In the genomic region with DNA sequence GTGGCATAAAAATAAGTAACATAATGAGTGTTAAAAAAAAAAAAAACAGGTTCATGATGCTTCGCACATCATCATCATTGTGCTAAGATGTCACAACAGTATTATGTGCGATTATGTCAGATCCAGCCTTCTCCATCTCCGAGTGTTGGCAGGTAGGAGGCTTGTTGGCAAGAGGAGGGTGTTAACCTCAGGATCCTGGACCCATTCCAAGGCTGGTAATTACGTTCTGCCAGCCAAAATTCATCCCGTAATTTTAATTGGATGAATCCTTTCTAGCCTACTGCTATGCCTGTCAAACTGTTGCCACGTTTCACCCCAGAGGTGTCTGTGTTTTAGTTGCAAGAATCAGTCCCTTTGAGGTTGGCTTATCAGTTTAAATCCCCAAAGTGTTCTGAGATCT, we compare ENCODE assay signal across 12 mouse cellular contexts. TPM values are rescaled to one million over a fixed set of nuclear protein-coding genes. Genes with fewer than 3 reads are reported as not detected.
DNase-seq lines count a peak whose midpoint lies in the region; ATAC-seq and TF ChIP-seq lines count a peak whose summit lies in the region.
"Had no signal": no experiment of that assay in that cellular context is flagged by ENCODE, and none has a peak within 500 bp of the region (broad histone marks: within the 10 kb centered on the region; RNA-seq: fewer than 3 reads in every experiment).

No protein-coding gene starts in this region.

- no peak for TF ChIP-seq EP300 in heart, adult 2 months (IDR thresholded peaks at IDR 0.05; ENCODE audit: insufficient read depth, low read depth, low read length)

- no peaks in the 10 kb centered on the region for H3K36me3 ChIP-seq in hindbrain, embryonic 14.5 days (replicated peaks; ENCODE audit: control insufficient read depth, insufficient read depth)
- no peaks in the 10 kb centered on the region for H3K36me3 ChIP-seq in hindbrain, embryonic 10.5 days
- H3K36me3 ChIP-seq in heart, adult 2 months (ENCODE audit: control insufficient read depth, insufficient read depth, low read length): no peaks in the 10 kb centered on the region
- H3K36me3 ChIP-seq in liver, embryonic 12.5 days: no peaks in the 10 kb centered on the region

- no peaks in the 10 kb centered on the region for H3K9me3 ChIP-seq in hindbrain, embryonic 14.5 days (ENCODE audit: control insufficient read depth, low read length)
- H3K9me3 ChIP-seq in hindbrain, embryonic 10.5 days: no peaks in the 10 kb centered on the region
- no peaks in the 10 kb centered on the region for H3K9me3 ChIP-seq in liver, embryonic 12.5 days (replicated peaks)

- H3K9ac ChIP-seq in hindbrain, embryonic 14.5 days: no peak overlapping the region
- H3K9ac ChIP-seq in heart, adult 2 months (ENCODE audit: low read depth, low read length): no peak overlapping the region
- H3K9ac ChIP-seq in liver, embryonic 12.5 days: no peak overlapping the region

- H3K27me3 ChIP-seq in hindbrain, embryonic 14.5 days (ENCODE audit: control insufficient read depth, insufficient read depth, low read length): no peaks in the 10 kb centered on the region
- no peaks in the 10 kb centered on the region for H3K27me3 ChIP-seq in hindbrain, embryonic 10.5 days (ENCODE audit: insufficient read depth, poor library complexity, severe bottlenecking)
- no peaks in the 10 kb centered on the region for H3K27me3 ChIP-seq in heart, adult 2 months (ENCODE audit: control insufficient read depth, insufficient read depth, low read length)
- H3K27me3 ChIP-seq in liver, embryonic 12.5 days (replicated peaks): no peaks in the 10 kb centered on the region

- no peaks in the 10 kb centered on the region for H3K79me2 ChIP-seq in heart, adult 2 months (replicated peaks; ENCODE audit: control insufficient read depth, insufficient read depth, low read length)

- no peaks in the 10 kb centered on the region for H3K4me1 ChIP-seq in hindbrain, embryonic 14.5 days (replicated peaks; ENCODE audit: control insufficient read depth, insufficient read depth, low read length)
- peaks cover 4% of the 10 kb centered on the region; the same call in 1 of the 2 replicates for H3K4me1 ChIP-seq in hindbrain, embryonic 10.5 days (replicated peaks)
- no peaks in the 10 kb centered on the region for H3K4me1 ChIP-seq in heart, adult 2 months (ENCODE audit: control insufficient read depth, insufficient read depth, low read length)
- no peaks in the 10 kb centered on the region for H3K4me1 ChIP-seq in liver, embryonic 12.5 days

- no peak overlapping the region for H3K4me3 ChIP-seq in hindbrain, embryonic 14.5 days (replicated peaks; ENCODE audit: low read length)
- no peak overlapping the region for H3K4me3 ChIP-seq in hindbrain, embryonic 10.5 days
- no peak overlapping the region for H3K4me3 ChIP-seq in heart, adult 2 months
- no peak overlapping the region for H3K4me3 ChIP-seq in liver, embryonic 12.5 days
- H3K4me3 ChIP-seq: left cerebral cortex, adult 2 months had no signal

- 51% methylated on average over 6 of the region's 6 CpGs for WGBS in hindbrain, embryonic 14.5 days
- 89% methylated on average over 6 of the region's 6 CpGs for WGBS in hindbrain, embryonic 10.5 days
- WGBS in heart, adult 2 months: 60% methylated on average over 6 of the region's 6 CpGs
- WGBS in liver, embryonic 12.5 days (ENCODE audit: insufficient replicate concordance): 70% methylated on average over 6 of the region's 6 CpGs

- ATAC-seq in hindbrain, embryonic 14.5 days (ENCODE audit: low FRiP score): 0 out of 2 replicates have a peak, but pooled peaks have one; percentile 47
- no peak for ATAC-seq in liver, embryonic 12.5 days

- intact Hi-C loops in heart, adult 2 months (cut with DNase I): no loop called here

- no peak overlapping the region for H3K27ac ChIP-seq in hindbrain, embryonic 14.5 days
- H3K27ac ChIP-seq in hindbrain, embryonic 10.5 days: no peak overlapping the region
- no peak overlapping the region for H3K27ac ChIP-seq in heart, adult 2 months
- no peak overlapping the region for H3K27ac ChIP-seq in liver, embryonic 12.5 days
- H3K27ac ChIP-seq: left cerebral cortex, adult 2 months had no signal

- TF ChIP-seq POLR2A in heart, adult 2 months (IDR thresholded peaks at IDR 0.05; ENCODE audit: insufficient read depth, low read depth, low read length): no peak

- TF ChIP-seq CTCF in heart, adult 2 months (IDR thresholded peaks at IDR 0.05): no peak

- DNase-seq in hindbrain, embryonic 14.5 days (ENCODE audit: low spot score): peak; percentile 72
- no peak for DNase-seq in hindbrain, embryonic 10.5 days (ENCODE audit: low spot score)
- peak; percentile 58 for DNase-seq in brain, adult 2 months (ENCODE audit: low read depth, low spot score)
- peak; percentile 94 to 95 for DNase-seq in cerebellum, postnatal 14 days
- DNase-seq in layer of hippocampus, postnatal 10 days (ENCODE audit: low spot score in 2 of 2): peak; percentile 27 to 37
- DNase-seq in heart, adult 2 months: no peak
- no peak for DNase-seq in spleen, adult 12 weeks (ENCODE audit: low spot score)
- DNase-seq: heart, adult 18-20 months; heart, postnatal 14 days; kidney, adult 18-20 months had no signal

- no peak overlapping the region for H3K4me2 ChIP-seq in hindbrain, embryonic 14.5 days (replicated peaks)
- no peak overlapping the region for H3K4me2 ChIP-seq in liver, embryonic 12.5 days

RNA-seq across cellular contexts. Expression of gene 1700066M21Rik, which starts 47.2 kb away (rescaled TPM):
- 23.1 and 28.8 TPM in 2 replicates for polyA plus RNA-seq in hindbrain, embryonic 14.5 days (2014; fragmentation: Nextera tagmentation; extraction: Ambion mirVana)
- 9.8 and 11.4 TPM in 2 replicates for polyA plus RNA-seq in hindbrain, embryonic 10.5 days (2016; fragmentation: Nextera tagmentation; extraction: Ambion mirVana)
- total RNA-seq in layer of hippocampus, postnatal 10 days (2021): 10 to 100 TPM; 19.9 to 21.5 TPM
- total RNA-seq in heart, adult 2 months (2021): 1 to 10 TPM; 1.9 to 2.0 TPM
- 1.3 and 1.6 TPM in 2 replicates for polyA plus RNA-seq in heart, adult 2 months (2012; rRNA removed)
- polyA plus RNA-seq in liver, embryonic 12.5 days (2016; fragmentation: Nextera tagmentation; extraction: Ambion mirVana): 11.2 TPM in 2 replicates

Comparison
In these comparisons a context has a peak if more than half of its experiments do, and no peak if none do; other contexts are left out.
1. DNase-seq: peak in hindbrain, embryonic 14.5 days (single experiment), brain, adult 2 months (single experiment), cerebellum, postnatal 14 days (2 of 2) and layer of hippocampus, postnatal 10 days (2 of 2); none in hindbrain, embryonic 10.5 days (single experiment), heart, adult 2 months (0 of 2) and spleen, adult 12 weeks (single experiment).